Mouse (Mus musculus): ENCODE results near the gene Tssk6.

Gene Tssk6

DNA sequence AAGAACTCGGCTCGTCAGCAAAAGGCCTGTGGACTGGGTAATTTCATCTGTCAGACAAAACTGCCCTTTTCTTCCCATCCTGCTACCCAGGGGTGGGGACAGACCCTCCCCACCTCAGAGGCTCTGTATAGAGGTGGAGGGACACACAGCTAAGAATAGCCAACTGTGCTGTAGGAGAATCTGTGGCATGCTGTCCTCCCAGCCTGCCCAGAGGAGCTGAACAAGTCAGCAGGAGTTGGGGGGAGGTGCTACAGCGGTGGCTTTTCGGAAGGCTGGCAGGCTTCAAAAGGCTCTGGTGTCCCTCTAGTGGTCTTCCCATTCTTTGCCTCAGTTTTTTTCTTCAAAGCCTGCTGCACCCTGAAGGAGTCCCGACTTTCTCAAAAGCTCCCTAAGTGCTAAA lies 13.8 kb downstream of the Tssk6 start:
- H3K4me1 ChIP-seq (replicated peaks; ENCODE audit: low read depth, low read length): peaks cover 85% of the 10 kb centered on the region
- peaks cover 89% of the 10 kb centered on the region for H3K36me3 ChIP-seq (ENCODE audit: insufficient read depth, low read length)
- TF ChIP-seq NANOG (IDR thresholded peaks at IDR 0.05; ENCODE audit: borderline replicate concordance, low read length) (no peak), POU5F1 (IDR thresholded peaks at IDR 0.05; ENCODE audit: borderline replicate concordance, low read length) (no peak), CTCF (conservative IDR thresholded peaks at IDR 0.05; ENCODE audit: low read length) (peak; percentile 3; the same call in 1 of the 2 replicates)
- H3K27me3 ChIP-seq (ENCODE audit: insufficient read depth, low read length): no peaks in the 10 kb centered on the region
- no peak overlapping the region for H3K4me3 ChIP-seq (replicated peaks; ENCODE audit: low read length)
- no peaks in the 10 kb centered on the region for H3K9me3 ChIP-seq (ENCODE audit: low read length)

DNA sequence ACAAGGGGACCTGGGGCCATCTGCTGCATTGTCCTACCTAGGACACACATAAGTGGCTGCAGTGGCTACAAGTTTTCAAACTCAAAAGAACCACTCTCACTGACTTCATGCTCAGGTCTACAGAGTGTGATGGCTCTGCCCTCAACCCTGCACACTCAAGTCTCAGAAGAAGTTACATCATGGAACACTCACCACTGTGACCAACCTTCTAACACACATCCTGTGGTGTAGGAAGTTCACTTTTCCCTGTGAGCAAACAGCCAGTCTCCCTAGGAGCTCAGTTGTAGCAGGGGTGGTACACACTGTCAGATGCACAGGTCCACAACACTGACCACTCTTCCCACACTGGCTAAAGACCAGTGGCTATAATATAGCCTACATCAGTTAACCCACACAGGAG lies 16.5 kb downstream of the Tssk6 start:
- Histone ChIP-seq H3K36me3 (ENCODE audit: insufficient read depth, low read length) (peaks cover 89% of the 10 kb centered on the region), H3K27me3 (ENCODE audit: insufficient read depth, low read length) (no peaks in the 10 kb centered on the region), H3K4me3 (replicated peaks; ENCODE audit: low read length) (no peak overlapping the region), H3K4me1 (replicated peaks; ENCODE audit: low read depth, low read length) (peaks cover 97% of the 10 kb centered on the region), H3K9me3 (ENCODE audit: low read length) (no peaks in the 10 kb centered on the region)
- TF ChIP-seq CTCF (conservative IDR thresholded peaks at IDR 0.05; ENCODE audit: low read length) (no peak), POU5F1 (IDR thresholded peaks at IDR 0.05; ENCODE audit: borderline replicate concordance, low read length) (no peak), NANOG (IDR thresholded peaks at IDR 0.05; ENCODE audit: borderline replicate concordance, low read length) (no peak)

DNA sequence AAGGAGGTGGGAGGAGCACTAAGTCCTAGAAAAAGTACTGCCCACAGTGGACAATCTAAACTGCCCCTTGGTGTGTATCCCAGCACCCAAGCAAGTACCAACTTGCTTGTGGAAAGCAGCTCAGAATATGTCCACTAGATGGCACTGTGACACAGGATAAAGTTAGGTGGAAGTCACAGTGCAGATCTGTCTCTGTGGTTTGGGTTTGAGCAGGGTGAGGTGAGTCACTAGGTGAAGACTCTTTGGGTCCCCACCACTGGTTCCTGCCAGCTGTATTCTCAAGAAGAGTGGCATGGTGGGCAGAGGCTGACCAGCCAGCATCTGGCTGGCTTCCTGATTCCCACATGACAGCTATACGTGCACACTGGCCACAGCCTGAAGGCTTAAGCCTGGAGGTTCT lies 17.0 kb downstream of the Tssk6 start:
- Histone ChIP-seq H3K36me3 (ENCODE audit: insufficient read depth, low read length) (peaks cover 89% of the 10 kb centered on the region), H3K4me3 (replicated peaks; ENCODE audit: low read length) (no peak overlapping the region), H3K4me1 (replicated peaks; ENCODE audit: low read depth, low read length) (peaks cover 97% of the 10 kb centered on the region), H3K27me3 (ENCODE audit: insufficient read depth, low read length) (no peaks in the 10 kb centered on the region), H3K9me3 (ENCODE audit: low read length) (no peaks in the 10 kb centered on the region)
- no peak for TF ChIP-seq NANOG (IDR thresholded peaks at IDR 0.05; ENCODE audit: borderline replicate concordance, low read length)
- TF ChIP-seq CTCF (conservative IDR thresholded peaks at IDR 0.05; ENCODE audit: low read length): peak; percentile 78
- no peak for TF ChIP-seq POU5F1 (IDR thresholded peaks at IDR 0.05; ENCODE audit: borderline replicate concordance, low read length)

DNA sequence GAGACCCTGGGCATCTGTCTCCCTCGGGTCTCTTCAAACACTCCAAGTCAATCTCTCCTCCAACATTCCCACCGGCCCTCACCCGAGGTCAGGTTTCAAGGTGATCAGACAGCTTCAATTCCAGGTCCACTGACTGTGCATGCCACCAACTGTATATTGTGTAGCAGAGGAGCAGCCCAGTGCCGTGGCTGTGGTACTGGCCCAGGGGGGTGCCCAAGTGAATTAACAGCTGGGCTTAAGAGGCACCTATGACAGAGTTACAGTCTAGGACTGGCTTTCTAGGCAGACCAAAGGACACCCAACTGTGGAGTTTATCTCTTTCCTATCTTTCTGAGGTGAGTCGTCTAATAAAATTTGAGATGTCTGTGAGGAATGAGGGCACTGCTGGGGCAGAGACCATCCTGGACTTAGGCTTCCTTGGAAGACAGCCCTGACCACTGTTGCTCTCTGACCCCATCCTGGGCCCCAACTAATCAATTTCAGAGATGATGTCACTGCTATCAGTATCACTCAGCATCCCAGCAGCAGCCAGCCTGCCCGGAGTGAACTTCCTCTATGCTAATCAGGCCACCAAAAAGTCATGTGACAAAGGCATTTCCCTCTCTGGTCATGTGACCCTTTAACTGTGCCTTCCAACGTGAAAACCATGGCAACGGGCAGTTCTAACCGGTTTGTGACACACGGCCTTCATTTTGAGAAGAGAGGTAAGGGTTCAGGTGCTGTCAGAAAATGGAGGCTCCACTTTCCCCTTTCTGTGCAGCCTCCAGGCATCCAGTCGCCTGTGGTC lies 18.1 kb downstream of the Tssk6 start:
- TF ChIP-seq NANOG (IDR thresholded peaks at IDR 0.05; ENCODE audit: borderline replicate concordance, low read length) (no peak), POU5F1 (IDR thresholded peaks at IDR 0.05; ENCODE audit: borderline replicate concordance, low read length) (no peak), CTCF (conservative IDR thresholded peaks at IDR 0.05; ENCODE audit: low read length) (no peak)
- peak overlapping the region; percentile 39; the same call in 1 of the 2 replicates for H3K4me3 ChIP-seq (replicated peaks; ENCODE audit: low read length)
- peaks cover 96% of the 10 kb centered on the region for H3K4me1 ChIP-seq (replicated peaks; ENCODE audit: low read depth, low read length)
- H3K36me3 ChIP-seq (ENCODE audit: insufficient read depth, low read length): peaks cover 87% of the 10 kb centered on the region
- H3K9me3 ChIP-seq (ENCODE audit: low read length): no peaks in the 10 kb centered on the region
- no peaks in the 10 kb centered on the region for H3K27me3 ChIP-seq (ENCODE audit: insufficient read depth, low read length)

DNA sequence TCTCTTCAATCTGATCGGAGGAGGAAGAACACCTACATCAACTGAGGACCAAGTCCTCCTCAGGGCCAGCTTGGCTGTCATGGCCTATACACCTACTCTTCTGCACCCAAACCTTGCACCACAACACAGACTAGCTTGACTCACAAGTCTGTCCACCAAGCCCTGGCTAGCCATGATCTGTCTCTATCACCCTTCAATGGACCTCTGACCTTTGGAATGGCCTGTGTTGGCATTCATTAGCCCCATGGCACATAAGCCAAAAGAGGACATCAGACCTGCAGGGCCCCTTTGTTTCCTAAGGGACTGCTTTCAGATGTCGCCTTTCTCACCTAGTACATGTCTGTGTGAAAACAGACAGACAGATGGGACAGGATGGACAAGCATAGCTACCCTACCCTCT lies 19.2 kb downstream of the Tssk6 start:
- H3K36me3 ChIP-seq (ENCODE audit: insufficient read depth, low read length): peaks cover 87% of the 10 kb centered on the region
- no peaks in the 10 kb centered on the region for H3K27me3 ChIP-seq (ENCODE audit: insufficient read depth, low read length)
- peaks cover 96% of the 10 kb centered on the region for H3K4me1 ChIP-seq (replicated peaks; ENCODE audit: low read depth, low read length)
- TF ChIP-seq NANOG (IDR thresholded peaks at IDR 0.05; ENCODE audit: borderline replicate concordance, low read length) (no peak), POU5F1 (IDR thresholded peaks at IDR 0.05; ENCODE audit: borderline replicate concordance, low read length) (no peak), CTCF (conservative IDR thresholded peaks at IDR 0.05; ENCODE audit: low read length) (no peak)
- H3K4me3 ChIP-seq (replicated peaks; ENCODE audit: low read length): peak overlapping the region; percentile 39
- H3K9me3 ChIP-seq (ENCODE audit: low read length): no peaks in the 10 kb centered on the region

DNA sequence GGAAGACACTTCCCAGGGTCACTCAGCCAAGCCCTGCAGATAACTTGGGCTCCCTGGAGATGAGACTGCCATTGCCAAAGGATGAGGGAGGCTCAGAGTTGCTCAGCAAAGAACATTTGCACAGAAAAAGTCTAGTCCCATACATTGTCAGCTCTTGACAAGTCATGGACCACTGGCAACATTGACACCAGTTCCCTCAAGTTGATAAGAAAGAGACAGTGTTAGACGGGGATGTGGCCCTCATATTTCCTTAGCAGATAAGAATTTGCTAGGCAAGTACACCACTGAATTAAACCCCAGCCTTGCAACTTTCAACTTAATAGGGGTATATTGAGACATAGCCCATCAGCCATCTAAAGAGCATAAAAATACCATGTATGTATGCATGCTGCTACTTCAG lies 22.0 kb downstream of the Tssk6 start:
- H3K4me1 ChIP-seq (replicated peaks; ENCODE audit: low read depth, low read length): peaks cover 99% of the 10 kb centered on the region
- no peak for TF ChIP-seq POU5F1 (IDR thresholded peaks at IDR 0.05; ENCODE audit: borderline replicate concordance, low read length)
- TF ChIP-seq NANOG (IDR thresholded peaks at IDR 0.05; ENCODE audit: borderline replicate concordance, low read length): no peak
- no peak for TF ChIP-seq CTCF (conservative IDR thresholded peaks at IDR 0.05; ENCODE audit: low read length)
- no peaks in the 10 kb centered on the region for H3K27me3 ChIP-seq (ENCODE audit: insufficient read depth, low read length)
- H3K9me3 ChIP-seq (ENCODE audit: low read length): no peaks in the 10 kb centered on the region
- no peak overlapping the region for H3K4me3 ChIP-seq (replicated peaks; ENCODE audit: low read length)
- H3K36me3 ChIP-seq (ENCODE audit: insufficient read depth, low read length): peaks cover 88% of the 10 kb centered on the region

DNA sequence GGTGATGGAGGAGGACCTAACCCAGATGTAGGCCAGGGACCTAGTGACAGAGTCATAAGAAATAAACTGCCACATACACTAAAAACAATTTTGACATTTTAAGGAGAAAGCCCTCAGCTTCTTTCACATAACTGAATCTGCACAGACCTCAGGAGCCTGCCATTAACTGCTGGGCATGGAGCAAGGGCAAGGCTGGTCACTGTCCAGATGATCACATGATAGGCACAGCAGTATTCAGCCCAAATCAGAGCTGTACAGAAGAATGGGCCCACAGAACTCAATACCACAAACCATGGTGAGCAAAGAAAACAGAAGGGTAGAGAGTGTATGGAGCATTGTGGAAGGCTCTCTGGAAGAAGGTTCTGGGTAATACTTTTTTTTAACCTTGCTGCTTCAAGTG lies 24.9 kb downstream of the Tssk6 start:
- TF ChIP-seq NANOG (IDR thresholded peaks at IDR 0.05; ENCODE audit: borderline replicate concordance, low read length) (no peak), POU5F1 (IDR thresholded peaks at IDR 0.05; ENCODE audit: borderline replicate concordance, low read length) (no peak), CTCF (conservative IDR thresholded peaks at IDR 0.05; ENCODE audit: low read length) (no peak)
- no peaks in the 10 kb centered on the region for H3K27me3 ChIP-seq (ENCODE audit: insufficient read depth, low read length)
- no peak overlapping the region for H3K4me3 ChIP-seq (replicated peaks; ENCODE audit: low read length)
- H3K4me1 ChIP-seq (replicated peaks; ENCODE audit: low read depth, low read length): peaks cover 87% of the 10 kb centered on the region
- H3K9me3 ChIP-seq (ENCODE audit: low read length): no peaks in the 10 kb centered on the region
- peaks cover 93% of the 10 kb centered on the region for H3K36me3 ChIP-seq (ENCODE audit: insufficient read depth, low read length)

DNA sequence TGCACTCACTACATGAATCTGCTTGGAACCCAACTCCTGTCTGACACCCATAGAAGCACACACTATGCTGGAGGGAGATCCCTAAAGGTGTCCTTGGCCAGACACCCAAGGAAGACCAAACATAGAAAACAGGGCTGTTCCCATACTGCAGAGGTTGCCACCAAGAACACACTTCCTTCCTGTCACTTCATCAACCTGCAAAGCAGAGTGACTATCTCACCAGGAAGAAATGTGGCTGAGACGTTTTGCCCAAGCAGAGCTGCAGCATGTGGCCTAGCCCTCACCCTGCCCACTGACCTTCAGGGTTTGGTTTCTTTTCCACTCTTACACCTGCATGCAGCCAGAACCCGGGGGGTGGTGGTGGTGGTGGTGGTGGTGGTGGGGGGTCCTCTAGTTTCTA lies 31.8 kb downstream of the Tssk6 start:
- Histone ChIP-seq H3K4me1 (replicated peaks; ENCODE audit: low read depth, low read length) (peaks cover 86% of the 10 kb centered on the region), H3K36me3 (ENCODE audit: insufficient read depth, low read length) (peaks cover 78% of the 10 kb centered on the region), H3K4me3 (replicated peaks; ENCODE audit: low read length) (no peak overlapping the region), H3K27me3 (ENCODE audit: insufficient read depth, low read length) (no peaks in the 10 kb centered on the region), H3K9me3 (ENCODE audit: low read length) (no peaks in the 10 kb centered on the region)
- TF ChIP-seq POU5F1 (IDR thresholded peaks at IDR 0.05; ENCODE audit: borderline replicate concordance, low read length) (no peak), CTCF (conservative IDR thresholded peaks at IDR 0.05; ENCODE audit: low read length) (no peak), NANOG (IDR thresholded peaks at IDR 0.05; ENCODE audit: borderline replicate concordance, low read length) (no peak)
